20 mouse cellular contexts compared by ENCODE assay signal in genomic region chr1:132246137-132246536, GRCm38 (mm10). TPM values are rescaled to one million over a fixed set of nuclear protein-coding genes. Genes with fewer than 3 reads are reported as not detected.
DNase-seq lines count a peak whose midpoint lies in the region; ATAC-seq and TF ChIP-seq lines count a peak whose summit lies in the region.
"Had no signal": no experiment of that assay in that cellular context is flagged by ENCODE, and none has a peak within 500 bp of the region (broad histone marks: within the 10 kb centered on the region; RNA-seq: fewer than 3 reads in every experiment).

No protein-coding gene starts in this region.

- no peak for TF ChIP-seq CTCF in lung, postnatal 0 days (IDR thresholded peaks at IDR 0.05)
- no peak for TF ChIP-seq CTCF in liver, embryonic 14.5 days (IDR thresholded peaks at IDR 0.05; ENCODE audit: low read depth)
- TF ChIP-seq CTCF in midbrain, postnatal 0 days (IDR thresholded peaks at IDR 0.05): no peak

- H3K4me3 ChIP-seq in lung, postnatal 0 days (ENCODE audit: low read depth, low read length): no peak overlapping the region
- no peak overlapping the region for H3K4me3 ChIP-seq in liver, embryonic 14.5 days (ENCODE audit: insufficient read depth in 1 of 2, low read depth in 2 of 2, low read length in 2 of 2)
- H3K4me3 ChIP-seq in midbrain, postnatal 0 days (ENCODE audit: low read depth, low read length): no peak overlapping the region
- H3K4me3 ChIP-seq: forebrain, embryonic 13.5 days had no signal

- peak; percentile 13 to 38 for DNase-seq in lung, adult 18-20 months
- DNase-seq in lung, postnatal 0 days (ENCODE audit: low spot score): no peak
- DNase-seq in liver, embryonic 14.5 days (ENCODE audit: low read depth in 3 of 3, low spot score in 3 of 3): no peak
- DNase-seq in left cerebral cortex, adult 11 months (ENCODE audit: low spot score): no peak
- DNase-seq in midbrain, postnatal 0 days (ENCODE audit: low spot score): no peak
- no peak for DNase-seq in cerebellum, adult 11 months
- DNase-seq: adrenal gland, postnatal 14 days; cerebellum, postnatal 36 days; right cerebral cortex, postnatal 14 days; thymus, postnatal 36 days had no signal

- TF ChIP-seq EP300 in lung, postnatal 0 days (IDR thresholded peaks at IDR 0.05): no peak
- no peak for TF ChIP-seq EP300 in liver, embryonic 14.5 days (IDR thresholded peaks at IDR 0.05; ENCODE audit: low read depth)

- H3K4me2 ChIP-seq in lung, postnatal 0 days (replicated peaks; ENCODE audit: low read depth, low read length): no peak overlapping the region
- H3K4me2 ChIP-seq in liver, embryonic 14.5 days (ENCODE audit: low read depth): no peak overlapping the region
- H3K4me2 ChIP-seq in midbrain, postnatal 0 days (ENCODE audit: low read depth, low read length, poor library complexity, severe bottlenecking): no peak overlapping the region
- H3K4me2 ChIP-seq: forebrain, embryonic 13.5 days had no signal

- no peak for ATAC-seq in lung, postnatal 0 days
- peak; percentile 85 for ATAC-seq in granulocyte monocyte progenitor cell, adult 5-6 weeks (replicated peaks; ENCODE audit: poor library complexity, severe bottlenecking)
- peak; percentile 65 for ATAC-seq in liver, embryonic 14.5 days (ENCODE audit: insufficient read depth)
- peak; percentile 89 for ATAC-seq in megakaryocyte progenitor cell, adult 5-6 weeks (replicated peaks; ENCODE audit: poor library complexity)
- ATAC-seq in midbrain, postnatal 0 days (ENCODE audit: low FRiP score): no peak
- ATAC-seq: forebrain, embryonic 13.5 days; intestine, postnatal 0 days had no signal

- 40% methylated on average over 6 of the region's 6 CpGs for WGBS in lung, postnatal 0 days
- WGBS in liver, embryonic 14.5 days (ENCODE audit: insufficient replicate concordance): 16% methylated on average over 6 of the region's 6 CpGs
- 64% methylated on average over 6 of the region's 6 CpGs for WGBS in midbrain, postnatal 0 days

- H3K9ac ChIP-seq in lung, postnatal 0 days (replicated peaks; ENCODE audit: low read depth): no peak overlapping the region
- H3K9ac ChIP-seq in liver, embryonic 14.5 days (replicated peaks): no peak overlapping the region
- no peak overlapping the region for H3K9ac ChIP-seq in midbrain, postnatal 0 days (replicated peaks; ENCODE audit: low read length, poor library complexity, severe bottlenecking)
- H3K9ac ChIP-seq: forebrain, embryonic 13.5 days had no signal

- H3K27me3 ChIP-seq in lung, postnatal 0 days (replicated peaks; ENCODE audit: insufficient read depth, low read length): no peaks in the 10 kb centered on the region
- no peaks in the 10 kb centered on the region for H3K27me3 ChIP-seq in liver, embryonic 14.5 days (ENCODE audit: control insufficient read depth, insufficient read depth, low read length)
- H3K27me3 ChIP-seq in midbrain, postnatal 0 days (ENCODE audit: insufficient read depth, low read length): no peaks in the 10 kb centered on the region
- H3K27me3 ChIP-seq: forebrain, embryonic 13.5 days had no signal

- no peaks in the 10 kb centered on the region for H3K36me3 ChIP-seq in lung, postnatal 0 days (ENCODE audit: insufficient read depth, low read length)
- no peaks in the 10 kb centered on the region for H3K36me3 ChIP-seq in liver, embryonic 14.5 days (replicated peaks; ENCODE audit: control insufficient read depth, insufficient read depth, low read depth)
- no peaks in the 10 kb centered on the region for H3K36me3 ChIP-seq in midbrain, postnatal 0 days (ENCODE audit: insufficient read depth, low read length)

- no peaks in the 10 kb centered on the region for H3K4me1 ChIP-seq in lung, postnatal 0 days (ENCODE audit: insufficient read depth, low read depth, low read length)
- H3K4me1 ChIP-seq in liver, embryonic 14.5 days (replicated peaks; ENCODE audit: control insufficient read depth in 2 of 2, insufficient read depth in 2 of 2, low read length in 1 of 2): peaks cover 0 to 15% of the 10 kb centered on the region in 2 experiments; a peak in 3 of 4 replicates
- no peaks in the 10 kb centered on the region for H3K4me1 ChIP-seq in midbrain, postnatal 0 days (ENCODE audit: insufficient read depth, low read length)
- H3K4me1 ChIP-seq: forebrain, embryonic 13.5 days had no signal

- H3K27ac ChIP-seq in lung, postnatal 0 days (ENCODE audit: low read length): no peak overlapping the region
- no peak overlapping the region for H3K27ac ChIP-seq in liver, embryonic 14.5 days
- H3K27ac ChIP-seq in midbrain, postnatal 0 days (ENCODE audit: low read depth, low read length): no peak overlapping the region
- H3K27ac ChIP-seq: forebrain, embryonic 13.5 days had no signal

- H3K9me3 ChIP-seq in lung, postnatal 0 days (ENCODE audit: low read length): no peaks in the 10 kb centered on the region
- H3K9me3 ChIP-seq in liver, embryonic 14.5 days (ENCODE audit: control insufficient read depth, low read length): no peaks in the 10 kb centered on the region
- H3K9me3 ChIP-seq in midbrain, postnatal 0 days (ENCODE audit: low read length): no peaks in the 10 kb centered on the region
- H3K9me3 ChIP-seq: forebrain, embryonic 13.5 days had no signal

RNA-seq across cellular contexts. Expression of gene Gm10188, which starts 16.6 kb away (rescaled TPM):
- polyA plus RNA-seq in lung, postnatal 0 days (2015; fragmentation: Nextera tagmentation; extraction: Ambion mirVana): not detected in 2 replicates
- not detected in 2 replicates for total RNA-seq in granulocyte monocyte progenitor cell, adult 5-6 weeks (2014; fragmentation: Nextera tagmentation)
- total RNA-seq in granulocyte monocyte progenitor cell, adult 5-6 weeks (2017): not detected in 2 replicates
- not detected in 2 replicates for polyA plus RNA-seq in liver, embryonic 14.5 days (2012; rRNA removed)
- not detected in 2 replicates for polyA plus RNA-seq in liver, embryonic 14.5 days (2014; fragmentation: Nextera tagmentation; extraction: Ambion mirVana)
- total RNA-seq in megakaryocyte progenitor cell, adult 5-6 weeks (2015): not detected in 2 replicates
- total RNA-seq in megakaryocyte progenitor cell, adult 5-6 weeks (2017): not detected in 2 replicates
- total RNA-seq in midbrain, postnatal 0 days (2014; rRNA removed): not detected in 2 replicates
- 0.22 TPM in 1 of 2 replicates, not detected in the other for polyA plus RNA-seq in midbrain, postnatal 0 days (2015; fragmentation: Nextera tagmentation; extraction: Ambion mirVana)
- total RNA-seq: adrenal gland, postnatal 14 days; gastrocnemius, adult 8-10 months; left cerebral cortex, postnatal 10 days had no signal
- polyA plus RNA-seq: embryonic facial prominence, embryonic 14.5 days; hindbrain, embryonic 11.5 days; intestine, postnatal 0 days; lung, embryonic 16.5 days; stomach, embryonic 14.5 days had no signal

RNA-seq across cellular contexts. Expression of gene Klhdc8a, which starts 52.3 kb away (rescaled TPM):
- polyA plus RNA-seq in lung, postnatal 0 days (2015; fragmentation: Nextera tagmentation; extraction: Ambion mirVana): 4.1 and 4.4 TPM in 2 replicates
- not detected in 2 replicates for total RNA-seq in granulocyte monocyte progenitor cell, adult 5-6 weeks (2014; fragmentation: Nextera tagmentation)
- not detected in 2 replicates for total RNA-seq in granulocyte monocyte progenitor cell, adult 5-6 weeks (2017)
- 0.01 and 0.04 TPM in 2 replicates for polyA plus RNA-seq in liver, embryonic 14.5 days (2012; rRNA removed)
- 0.03 and 0.13 TPM in 2 replicates for polyA plus RNA-seq in liver, embryonic 14.5 days (2014; fragmentation: Nextera tagmentation; extraction: Ambion mirVana)
- total RNA-seq in megakaryocyte progenitor cell, adult 5-6 weeks (2015): not detected in 2 replicates
- not detected in 2 replicates for total RNA-seq in megakaryocyte progenitor cell, adult 5-6 weeks (2017)
- total RNA-seq in midbrain, postnatal 0 days (2014; rRNA removed): 29.5 and 31.1 TPM in 2 replicates
- 12.4 and 14.8 TPM in 2 replicates for polyA plus RNA-seq in midbrain, postnatal 0 days (2015; fragmentation: Nextera tagmentation; extraction: Ambion mirVana)
- polyA plus RNA-seq: stomach, embryonic 14.5 days had no signal

RNA-seq across cellular contexts. Expression of gene AC124108.1, which starts 54.9 kb away (rescaled TPM):
- polyA plus RNA-seq in lung, postnatal 0 days (2015; fragmentation: Nextera tagmentation; extraction: Ambion mirVana): not detected in 2 replicates
- not detected in 2 replicates for total RNA-seq in granulocyte monocyte progenitor cell, adult 5-6 weeks (2014; fragmentation: Nextera tagmentation)
- not detected in 2 replicates for total RNA-seq in granulocyte monocyte progenitor cell, adult 5-6 weeks (2017)
- polyA plus RNA-seq in liver, embryonic 14.5 days (2012; rRNA removed): 0.02 TPM in 1 of 2 replicates, not detected in the other
- polyA plus RNA-seq in liver, embryonic 14.5 days (2014; fragmentation: Nextera tagmentation; extraction: Ambion mirVana): not detected in 2 replicates
- total RNA-seq in megakaryocyte progenitor cell, adult 5-6 weeks (2015): not detected in 2 replicates
- not detected in 2 replicates for total RNA-seq in megakaryocyte progenitor cell, adult 5-6 weeks (2017)
- total RNA-seq in midbrain, postnatal 0 days (2014; rRNA removed): 3.9 and 6.9 TPM in 2 replicates
- 0.50 and 0.54 TPM in 2 replicates for polyA plus RNA-seq in midbrain, postnatal 0 days (2015; fragmentation: Nextera tagmentation; extraction: Ambion mirVana)
- total RNA-seq: gastrocnemius, adult 8-10 months had no signal
- polyA plus RNA-seq: intestine, postnatal 0 days had no signal

RNA-seq across cellular contexts. Expression of gene Lemd1, which starts 54.9 kb away (rescaled TPM):
- 0.79 TPM in 1 of 2 replicates, not detected in the other for polyA plus RNA-seq in lung, postnatal 0 days (2015; fragmentation: Nextera tagmentation; extraction: Ambion mirVana)
- not detected in 2 replicates for total RNA-seq in granulocyte monocyte progenitor cell, adult 5-6 weeks (2014; fragmentation: Nextera tagmentation)
- not detected in 2 replicates for total RNA-seq in granulocyte monocyte progenitor cell, adult 5-6 weeks (2017)
- polyA plus RNA-seq in liver, embryonic 14.5 days (2012; rRNA removed): not detected in 2 replicates
- not detected in 2 replicates for polyA plus RNA-seq in liver, embryonic 14.5 days (2014; fragmentation: Nextera tagmentation; extraction: Ambion mirVana)
- not detected in 2 replicates for total RNA-seq in megakaryocyte progenitor cell, adult 5-6 weeks (2015)
- not detected in 2 replicates for total RNA-seq in megakaryocyte progenitor cell, adult 5-6 weeks (2017)
- 9.3 and 12.6 TPM in 2 replicates for total RNA-seq in midbrain, postnatal 0 days (2014; rRNA removed)
- polyA plus RNA-seq in midbrain, postnatal 0 days (2015; fragmentation: Nextera tagmentation; extraction: Ambion mirVana): 11.3 and 12.6 TPM in 2 replicates
- total RNA-seq: adrenal gland, postnatal 14 days had no signal

Comparison
In these comparisons a context has a peak if more than half of its experiments do, and no peak if none do; other contexts are left out.
1. DNase-seq: peak in lung, adult 18-20 months (2 of 2); none in lung, postnatal 0 days (single experiment), liver, embryonic 14.5 days (0 of 3), left cerebral cortex, adult 11 months (single experiment), midbrain, postnatal 0 days (single experiment) and cerebellum, adult 11 months (single experiment).
2. ATAC-seq: peak in granulocyte monocyte progenitor cell, adult 5-6 weeks (single experiment), liver, embryonic 14.5 days (single experiment) and megakaryocyte progenitor cell, adult 5-6 weeks (single experiment); none in lung, postnatal 0 days (single experiment) and midbrain, postnatal 0 days (single experiment).
3. RNA of gene Klhdc8a, which starts 52.3 kb away (total RNA-seq): 29.5 to 31.1 TPM in midbrain, postnatal 0 days; not detected in granulocyte monocyte progenitor cell, adult 5-6 weeks and not detected in megakaryocyte progenitor cell, adult 5-6 weeks; every median in the first group is over 10 times any median in the second.